Mouse (Mus musculus): ENCODE measurements around the gene Exoc2.

Gene Exoc2

DNA sequence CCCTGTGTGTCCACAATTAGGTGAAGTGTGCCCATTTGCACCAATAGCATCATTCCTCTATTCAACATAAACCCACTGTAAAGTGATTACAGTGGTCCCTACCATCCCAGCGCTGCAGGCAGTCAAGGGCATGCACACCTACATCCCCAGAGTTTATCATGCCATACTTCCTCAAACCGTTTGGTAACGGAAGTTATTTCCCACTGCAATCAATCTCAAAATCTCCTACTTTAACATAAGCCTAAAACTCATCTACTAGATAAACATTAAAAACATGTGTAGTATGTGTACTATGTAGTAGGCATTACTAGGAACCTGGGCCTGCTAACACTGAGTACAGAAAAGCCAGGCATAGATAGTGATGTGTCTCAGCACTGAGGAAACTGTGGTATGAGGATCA, 2.8 kb downstream of the Exoc2 start:
- DNase-seq (ENCODE audit: low spot score), result no peak

DNA sequence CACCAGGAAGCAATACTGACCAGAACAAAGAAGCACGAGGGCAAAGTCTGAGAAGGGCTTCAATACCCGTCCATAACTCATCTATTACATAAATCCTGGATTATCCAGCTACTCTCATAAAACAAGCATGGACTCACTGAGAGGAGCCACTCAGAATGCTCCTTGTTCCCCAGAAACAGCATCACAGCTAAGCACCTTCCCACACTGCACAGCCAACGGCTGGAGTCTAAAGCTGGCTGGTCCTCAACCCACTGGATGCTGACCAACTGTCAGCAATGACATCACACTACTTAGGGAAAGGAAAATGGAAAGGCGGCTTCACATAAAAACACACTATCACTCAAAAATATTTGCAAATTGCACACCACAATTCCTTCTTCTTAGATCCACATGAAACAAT, 5.6 kb downstream of the Exoc2 start:
- no peak for DNase-seq (ENCODE audit: low spot score)

DNA sequence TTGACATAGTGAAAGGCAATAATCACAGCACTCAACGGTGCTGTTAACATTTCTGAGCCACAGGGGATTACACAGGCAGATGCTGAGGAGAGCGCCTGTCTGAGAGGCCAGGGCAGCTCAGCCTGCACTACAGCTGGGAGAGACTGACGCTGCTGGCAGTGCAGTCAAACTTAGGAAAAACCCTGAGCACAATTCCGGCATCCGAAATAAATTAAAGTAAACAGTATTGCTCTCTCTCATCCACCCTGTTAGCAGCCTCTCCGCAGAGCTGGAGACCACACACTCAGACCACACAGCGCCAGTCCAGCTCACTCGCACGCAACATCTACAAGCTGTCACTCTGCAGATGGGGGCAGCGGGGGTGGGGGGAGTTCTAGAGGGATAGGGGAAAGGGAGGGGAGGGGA, 7.4 kb downstream of the Exoc2 start:
- no peak for DNase-seq (ENCODE audit: low spot score)

DNA sequence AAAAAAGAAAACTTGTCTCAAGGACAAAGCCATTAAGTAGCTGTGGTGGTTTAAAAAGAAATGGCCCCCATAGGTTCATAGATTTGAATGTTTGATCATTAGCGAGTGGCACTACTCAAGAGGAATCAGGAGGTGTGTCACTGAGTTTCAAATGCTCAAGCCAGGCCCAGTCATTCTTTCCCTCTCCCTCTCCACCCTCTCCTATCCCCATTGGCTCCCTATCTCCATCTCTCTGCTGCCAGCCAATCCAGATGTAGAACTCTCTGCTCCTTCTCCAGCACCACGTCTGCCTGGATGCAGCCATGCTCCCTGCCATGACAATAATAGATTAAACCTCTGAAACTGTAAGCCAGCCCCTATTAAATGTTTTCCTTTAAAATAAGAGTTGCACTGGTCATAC, 12.0 kb downstream of the Exoc2 start:
- no peak for DNase-seq (ENCODE audit: low spot score)

DNA sequence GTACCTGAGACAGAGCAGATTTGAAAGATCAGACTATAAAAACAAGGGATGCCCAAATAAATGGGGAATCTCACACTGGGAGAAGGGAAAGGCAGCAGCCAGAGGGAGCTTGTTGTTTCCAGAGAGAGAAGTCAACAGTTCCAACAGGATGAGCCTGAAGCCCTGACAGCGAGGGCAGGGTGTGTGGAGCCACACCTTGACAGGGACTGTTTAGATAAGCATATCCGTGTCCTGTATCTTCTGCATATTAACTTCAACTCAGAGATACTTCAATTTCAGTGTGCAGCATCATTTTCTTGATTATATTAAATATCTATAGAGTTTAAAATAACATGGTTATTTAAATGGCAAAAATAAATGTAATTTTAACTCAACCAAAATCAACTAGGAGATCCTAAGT, 13.2 kb downstream of the Exoc2 start:
- no peak for DNase-seq (ENCODE audit: low spot score)

DNA sequence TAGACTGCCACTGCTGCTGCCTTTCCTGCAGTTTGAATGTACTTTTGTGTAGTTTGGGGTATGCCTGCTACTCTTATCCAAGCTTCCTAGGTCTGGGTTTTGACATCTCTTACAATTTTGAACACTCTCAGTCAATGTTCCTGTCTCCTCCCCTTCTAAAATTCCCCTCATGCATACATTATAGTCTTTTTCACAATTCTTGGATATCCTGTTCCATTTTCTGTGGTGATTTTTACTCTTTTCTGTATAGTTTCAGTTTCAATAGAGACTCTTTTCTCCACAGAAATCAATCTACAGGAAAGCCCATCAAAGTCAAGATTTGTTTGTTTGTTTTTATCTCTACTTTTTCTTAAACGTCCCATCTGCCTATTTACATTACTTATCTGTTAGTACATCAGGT, 20.3 kb downstream of the Exoc2 start:
- DNase-seq (ENCODE audit: low spot score), result no peak

DNA sequence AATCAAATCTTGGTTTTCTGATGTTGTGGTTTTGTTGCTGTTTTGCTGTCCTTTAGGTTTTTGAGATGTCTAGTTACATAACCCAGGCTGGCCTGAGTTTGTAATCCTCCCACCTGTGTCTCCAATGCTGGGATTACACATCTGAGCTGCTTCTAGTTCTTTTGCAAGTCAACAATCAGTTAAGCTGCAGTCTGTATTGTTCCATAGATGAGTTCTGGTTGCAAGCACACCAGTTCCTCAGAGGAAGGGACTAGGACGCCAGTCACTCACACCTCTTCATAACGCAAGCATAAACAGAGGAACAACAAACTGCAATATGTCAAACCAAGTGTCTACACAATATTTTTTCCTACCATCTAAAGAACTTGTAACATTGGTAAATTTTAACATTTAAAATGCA, 21.8 kb downstream of the Exoc2 start:
- DNase-seq (ENCODE audit: low spot score), result no peak

DNA sequence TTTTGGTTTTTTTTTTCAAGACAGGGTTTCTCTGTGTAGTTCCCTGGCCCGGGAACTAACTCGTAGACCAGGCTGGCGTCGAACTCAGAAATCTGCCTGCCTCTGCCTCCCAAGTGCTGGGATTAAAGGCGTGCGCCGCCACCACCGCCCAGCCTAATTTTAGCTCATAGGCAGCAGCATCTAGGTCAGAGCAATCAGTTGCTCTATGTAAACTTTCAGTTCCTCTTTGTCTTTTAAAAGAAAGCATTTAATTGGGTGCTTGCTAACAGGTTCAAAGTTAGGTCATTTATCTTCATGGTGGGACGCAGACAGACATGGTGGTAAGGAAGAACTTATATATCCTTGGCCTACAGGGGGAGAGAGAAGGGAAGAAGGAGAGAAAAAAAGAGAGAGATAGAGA, 24.7 kb downstream of the Exoc2 start:
- DNase-seq (ENCODE audit: low spot score), result no peak

DNA sequence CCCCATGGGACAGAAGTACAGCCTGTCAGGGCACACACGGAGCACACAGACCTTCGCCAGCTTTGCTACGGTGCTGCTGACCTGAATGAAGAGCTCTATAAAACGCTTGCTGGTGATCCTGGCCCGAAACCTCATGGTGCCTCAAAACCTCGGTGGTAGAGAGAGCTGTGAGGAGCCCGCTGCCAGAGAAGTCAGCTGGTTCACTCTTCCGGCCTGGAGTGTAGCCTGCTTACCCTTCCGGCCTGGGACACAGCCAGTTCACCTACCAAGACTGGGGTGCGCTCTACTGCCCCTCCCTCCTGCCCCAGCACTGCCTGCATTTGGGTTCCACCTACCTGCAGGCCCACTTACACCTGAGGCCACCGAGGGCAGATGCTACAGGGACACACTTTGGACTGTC, 26.4 kb downstream of the Exoc2 start, which contains the start of gene Hus1b:
Gene Hus1b (minus strand): TSS at position 220 of the 400 bp plus-strand sequence.
- no peak for DNase-seq (ENCODE audit: low spot score)

DNA sequence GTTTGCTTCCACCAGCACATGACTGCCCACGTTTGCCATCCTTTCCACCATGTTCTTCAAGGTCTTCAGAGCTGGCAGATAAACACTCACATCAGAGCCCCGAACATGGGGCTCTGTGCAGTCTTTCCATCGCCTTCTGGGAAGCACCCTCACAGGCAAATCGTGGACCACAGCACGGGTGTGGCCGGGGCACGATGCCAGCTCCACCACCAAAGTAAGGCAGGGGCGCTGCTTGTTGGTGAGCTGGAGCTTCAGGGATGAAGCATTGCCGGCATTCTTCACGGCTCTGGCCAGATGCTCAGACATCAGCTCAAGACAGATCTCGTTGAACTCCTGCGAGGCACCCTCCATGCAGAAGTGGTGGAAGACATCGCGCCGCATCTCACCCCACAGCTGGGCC, 26.8 kb downstream of the Exoc2 start:
- no peak for DNase-seq (ENCODE audit: low spot score)

DNA sequence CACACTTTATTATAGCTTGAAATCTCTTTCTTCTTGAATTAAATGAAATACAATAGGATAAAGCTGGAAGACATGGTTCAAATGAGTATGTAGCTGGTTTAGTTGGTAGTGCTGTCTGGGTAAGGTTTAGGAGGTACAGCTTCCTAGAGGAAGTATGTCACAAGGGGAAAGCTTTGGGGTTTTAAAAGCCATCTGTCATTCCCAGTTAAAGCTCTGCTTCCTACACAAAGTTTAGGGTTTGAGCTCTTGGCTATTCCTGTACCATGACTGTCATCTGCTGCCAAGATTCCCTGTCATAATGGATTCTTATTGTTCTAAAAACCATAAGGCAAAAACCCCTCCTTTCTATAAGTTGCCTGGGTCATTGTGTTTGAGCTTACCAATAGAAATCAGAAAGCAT, 28.1 kb downstream of the Exoc2 start:
- DNase-seq (ENCODE audit: low spot score), result no peak

DNA sequence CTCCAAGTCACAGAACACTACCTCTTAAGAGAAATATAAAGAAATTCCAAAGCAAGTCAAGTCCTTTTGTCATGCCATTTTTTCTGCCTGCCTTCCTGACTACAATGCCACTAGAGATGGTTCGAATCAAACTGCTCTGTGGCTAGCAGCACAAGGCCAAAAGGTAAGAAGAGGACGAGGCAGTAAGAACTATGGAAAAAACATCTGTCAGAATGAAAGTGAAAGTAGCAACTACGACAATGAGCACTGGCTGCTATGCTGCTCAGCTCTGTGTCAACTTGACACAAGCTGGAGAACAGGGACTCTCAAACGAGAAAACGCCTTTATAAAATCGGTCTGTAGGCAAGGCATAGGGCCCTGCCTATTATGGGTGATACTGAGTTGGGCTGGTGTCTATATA, 40.9 kb downstream of the Exoc2 start:
- DNase-seq (ENCODE audit: low spot score), result no peak

DNA sequence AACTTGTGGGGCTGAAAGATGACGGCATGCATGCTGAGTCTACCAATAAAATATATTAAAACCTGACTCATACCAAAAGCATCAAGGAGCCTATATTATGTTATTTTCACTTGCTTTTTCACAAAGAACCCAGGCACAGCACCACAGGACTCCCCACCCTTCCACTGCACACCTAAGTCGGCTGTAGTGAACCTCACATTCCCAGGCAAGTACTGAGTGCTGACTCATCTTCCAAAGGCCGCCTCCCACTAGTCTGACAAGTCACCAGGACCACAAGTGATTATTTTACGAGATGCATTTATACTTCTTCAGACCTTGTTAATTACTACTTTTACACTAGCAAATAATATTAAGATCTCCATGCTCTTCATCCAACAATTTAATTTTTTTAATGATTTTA, 42.3 kb downstream of the Exoc2 start:
- DNase-seq (ENCODE audit: low spot score), result no peak

DNA sequence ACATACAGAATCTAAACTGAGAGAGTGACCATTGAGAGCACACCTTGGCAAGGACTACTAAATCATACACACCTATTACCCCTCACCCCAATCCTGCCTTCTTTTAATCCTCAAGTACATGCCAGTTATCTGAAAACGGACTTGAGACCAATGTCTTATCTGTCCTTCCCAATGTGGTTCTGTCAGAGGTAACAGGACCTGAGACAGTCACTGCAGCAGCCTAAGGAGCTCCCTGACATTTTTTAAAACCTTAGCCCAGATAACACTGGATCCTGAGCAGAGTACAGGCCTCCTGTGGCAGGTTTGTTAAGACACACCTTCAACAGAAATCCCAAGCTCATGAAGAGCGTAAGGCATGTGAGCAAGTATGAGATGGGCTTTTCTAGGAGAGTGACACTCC, 44.8 kb downstream of the Exoc2 start:
- no peak for DNase-seq (ENCODE audit: low spot score)

DNA sequence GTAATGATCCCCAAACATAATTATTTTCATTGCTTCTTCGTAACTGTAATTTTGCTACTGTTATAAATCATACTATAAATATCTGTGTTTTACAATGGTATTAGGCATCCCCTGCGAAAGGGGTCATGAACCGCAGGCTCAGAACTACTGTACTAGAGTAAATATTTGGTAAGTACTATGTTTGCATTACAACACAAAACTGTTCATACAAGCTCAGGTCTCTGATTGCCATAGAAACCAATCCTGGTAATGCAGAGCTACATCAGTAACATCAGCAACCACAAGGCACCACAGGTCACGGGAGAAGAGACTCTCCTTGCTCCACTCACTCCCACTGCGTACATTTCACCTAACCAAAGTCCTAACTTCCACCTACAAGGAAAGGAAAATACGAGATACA, 49.6 kb downstream of the Exoc2 start:
- DNase-seq (ENCODE audit: low spot score), result no peak

DNA sequence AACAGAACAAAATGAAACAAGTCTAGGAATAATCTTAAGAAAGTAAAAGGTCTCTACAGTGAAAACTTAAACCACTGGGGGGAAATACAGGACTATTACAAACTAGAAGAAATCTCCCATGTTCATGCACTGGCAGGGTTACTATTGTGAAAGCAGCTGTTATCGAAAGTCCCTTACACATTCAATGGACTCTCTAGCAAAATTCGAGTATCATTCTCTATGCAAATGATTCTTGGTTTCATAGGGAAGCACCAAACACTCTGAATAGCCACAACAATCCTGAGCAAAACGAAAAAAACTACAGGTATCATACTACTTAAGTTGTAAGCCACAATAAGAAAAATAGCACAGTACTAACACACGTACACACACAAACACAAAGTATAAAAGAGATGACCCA, 52.0 kb downstream of the Exoc2 start:
- no peak for DNase-seq (ENCODE audit: low spot score)

DNA sequence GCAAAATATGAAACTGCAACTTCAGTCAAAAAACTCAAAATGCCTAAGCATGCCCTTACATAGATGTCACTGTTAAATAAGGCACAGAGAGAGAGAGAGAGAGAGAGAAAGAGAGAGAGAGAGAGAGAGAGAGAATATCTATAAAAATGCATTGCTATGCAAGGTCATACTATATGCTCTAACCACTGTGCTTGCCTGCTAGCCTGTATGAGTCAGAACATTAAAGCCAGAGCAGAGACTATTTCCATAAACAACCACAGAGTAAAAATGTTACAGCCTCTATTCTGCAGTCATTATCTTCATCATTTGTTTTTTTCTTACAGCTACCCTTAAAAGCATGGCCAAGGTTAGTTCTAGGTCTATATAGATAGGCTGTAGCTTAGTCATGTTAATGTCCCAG, 60.1 kb downstream of the Exoc2 start:
- DNase-seq (ENCODE audit: low spot score), result no peak

DNA sequence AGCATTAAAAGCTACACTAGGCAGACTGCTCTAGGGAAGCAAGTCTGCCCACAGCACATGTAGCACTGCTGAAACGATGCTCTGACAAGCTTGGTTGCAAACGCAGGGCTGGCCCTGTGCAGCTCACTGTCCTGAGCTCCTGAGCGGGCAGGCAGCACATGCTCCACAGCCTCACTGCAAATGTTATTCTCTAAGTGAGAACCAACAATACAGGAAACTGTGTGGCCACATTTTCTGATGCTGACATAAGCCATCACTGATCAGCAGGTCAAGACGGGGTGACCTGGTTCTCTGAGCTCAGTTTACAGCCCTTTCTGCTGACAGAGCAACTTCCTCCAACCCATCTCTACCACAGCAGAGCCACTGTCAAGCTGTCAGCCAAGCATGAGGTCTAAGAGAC, 60.9 kb downstream of the Exoc2 start:
- no peak for DNase-seq (ENCODE audit: low spot score)

DNA sequence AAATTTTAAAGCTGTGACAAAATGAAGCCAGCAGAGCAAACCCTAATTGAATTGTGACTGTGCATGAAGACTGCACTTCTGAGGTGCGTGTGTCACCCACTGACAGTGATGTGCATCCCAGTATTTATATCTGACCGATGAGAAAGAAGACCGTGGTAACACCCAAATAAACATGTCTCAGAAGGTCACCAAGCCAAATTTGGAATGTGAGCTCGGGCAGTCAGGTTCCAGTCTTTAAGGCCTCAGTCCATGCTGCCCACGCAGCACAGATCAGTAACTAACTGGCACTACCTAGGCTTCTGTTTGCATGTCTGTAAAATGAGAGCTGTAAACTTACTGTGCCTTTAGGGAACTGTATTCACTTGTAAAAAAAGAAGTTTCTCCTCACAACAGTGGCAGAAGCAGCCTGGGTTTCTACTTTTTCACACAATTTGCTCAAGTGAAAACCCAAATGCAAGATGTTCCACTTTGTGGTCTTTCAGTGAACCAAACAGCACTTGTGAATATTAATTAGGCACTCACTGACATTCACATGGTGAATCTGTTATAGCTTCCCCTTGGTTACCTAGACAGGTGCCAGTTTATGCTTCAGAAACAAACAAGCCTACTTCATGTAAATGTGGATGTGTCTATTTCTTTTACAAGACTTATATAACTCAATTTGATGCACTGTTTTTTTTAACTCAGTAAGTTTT, 61.8 kb downstream of the Exoc2 start:
- no peak for DNase-seq (ENCODE audit: low spot score)

DNA sequence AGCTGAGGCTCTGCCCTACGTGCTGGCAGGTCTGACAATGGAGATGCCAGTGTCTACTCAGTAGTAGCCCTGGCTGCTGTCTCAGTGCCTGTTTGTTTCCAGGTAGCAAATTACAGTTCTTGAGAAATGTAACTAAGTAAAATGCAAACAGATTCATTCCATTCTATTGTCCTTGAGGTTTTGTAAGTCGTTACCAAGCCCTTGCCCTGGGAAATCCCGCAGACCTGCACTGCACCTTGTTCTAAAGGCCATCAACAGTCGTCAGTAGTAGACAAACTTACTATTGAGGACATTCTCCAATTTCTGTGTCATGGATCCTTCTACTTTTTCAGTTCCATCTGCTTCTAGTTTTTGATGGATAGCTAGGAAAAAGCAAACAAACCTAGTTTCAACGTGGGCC, 63.0 kb downstream of the Exoc2 start:
- DNase-seq (ENCODE audit: low spot score), result no peak

DNA sequence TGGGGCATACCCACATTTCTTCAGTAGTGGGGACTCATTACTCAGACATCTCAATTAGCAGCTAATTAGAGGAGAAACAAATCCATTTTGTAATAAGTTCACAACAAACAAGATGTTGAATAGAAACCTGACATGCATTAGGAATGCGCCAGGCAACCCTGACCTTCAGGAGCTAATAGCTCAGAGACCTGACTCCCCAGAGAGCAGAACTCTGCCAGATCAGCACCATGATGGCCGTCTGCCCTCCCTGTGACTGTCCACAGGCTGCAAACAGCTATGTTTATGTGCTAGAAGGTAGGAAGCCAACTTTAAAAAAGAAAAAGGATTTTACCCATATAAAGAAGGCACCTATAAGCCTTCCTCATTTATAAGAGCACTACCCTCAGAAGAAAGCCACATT, 71.6 kb downstream of the Exoc2 start:
- DNase-seq (ENCODE audit: low spot score), result no peak

DNA sequence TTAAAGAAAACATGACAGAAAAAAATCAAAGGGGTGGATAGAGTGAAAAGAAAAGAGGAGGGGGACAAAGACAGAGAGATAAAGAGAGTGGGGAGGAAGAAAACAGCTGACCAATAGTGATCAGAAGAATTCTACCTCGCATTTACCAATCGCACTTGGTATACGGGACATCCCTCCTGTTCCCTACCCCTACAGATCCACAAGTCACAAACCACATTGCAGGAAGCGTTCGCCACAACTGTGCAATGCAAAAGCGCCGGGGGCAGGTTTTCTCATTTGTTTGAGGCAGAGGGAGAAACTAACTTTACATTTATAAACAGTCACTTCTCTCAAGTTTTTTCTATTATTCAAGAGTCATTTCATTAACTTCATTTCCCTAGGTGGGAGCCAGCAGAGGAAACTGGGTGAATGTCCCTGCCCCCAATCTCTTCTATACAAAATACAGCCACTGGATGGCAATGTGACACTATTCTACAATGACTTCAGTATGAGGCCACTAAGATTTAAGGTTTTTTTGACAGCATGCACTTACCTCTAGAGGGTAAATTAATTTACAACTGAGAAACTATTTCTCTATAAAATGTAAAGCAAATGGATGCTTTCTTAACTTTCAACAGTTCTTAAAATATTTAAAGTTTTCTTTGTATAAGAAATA, 72.4 kb downstream of the Exoc2 start:
- no peak for DNase-seq (ENCODE audit: low spot score)

DNA sequence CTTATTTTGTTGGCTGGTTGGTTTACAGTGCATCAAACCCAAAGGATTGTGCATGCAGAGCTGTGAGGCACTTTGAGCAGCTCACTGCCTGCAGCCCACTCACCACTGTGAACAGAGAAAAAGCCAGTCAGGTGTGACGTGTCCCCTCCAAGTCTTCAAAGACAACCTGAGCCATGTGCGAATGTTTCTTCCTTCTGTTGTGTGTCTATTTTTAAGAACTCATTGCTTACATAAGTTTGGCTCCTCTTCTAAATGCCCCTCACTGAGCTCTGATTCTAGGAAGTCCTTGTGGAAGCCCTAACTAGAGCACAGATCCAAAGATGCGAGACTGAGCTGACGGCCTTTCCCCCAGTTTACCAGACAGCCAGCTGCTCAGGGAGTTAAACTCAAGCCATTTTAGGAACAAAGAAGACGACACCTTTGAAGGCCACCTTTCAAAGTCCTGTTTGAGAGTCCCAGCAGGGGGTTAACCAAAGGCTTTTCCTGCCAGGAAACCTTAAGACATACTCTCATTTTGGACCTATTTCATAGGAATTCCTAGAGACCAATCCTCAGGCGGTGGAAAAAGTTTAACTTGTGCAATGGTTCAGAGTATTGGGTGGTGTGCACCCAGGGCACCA, 79.8 kb downstream of the Exoc2 start:
- DNase-seq (ENCODE audit: low spot score), result no peak

DNA sequence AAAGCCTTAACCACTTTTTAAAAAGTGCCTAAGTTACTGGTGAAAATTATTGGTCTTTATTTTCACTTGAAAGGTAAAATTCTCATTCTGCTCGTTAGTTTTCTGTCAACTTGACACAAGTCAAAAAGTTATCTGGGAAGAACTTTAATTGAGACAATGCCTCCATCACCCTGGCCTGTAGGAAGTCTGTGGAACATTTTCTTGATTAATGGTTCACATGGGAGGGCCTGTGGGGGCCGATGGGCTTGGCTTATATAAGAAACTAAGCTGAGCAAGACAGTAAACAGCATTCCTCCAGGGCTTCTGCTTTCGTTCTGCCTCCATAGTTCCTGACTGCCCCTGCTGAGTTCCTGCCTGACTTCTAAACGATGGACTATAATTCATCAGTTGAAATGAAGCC, 81.6 kb downstream of the Exoc2 start:
- no peak for DNase-seq (ENCODE audit: low spot score)

Data from layer of hippocampus, adult 11-12 months (tissue).